Mouse (Mus musculus): ENCODE results near the gene Tead4. TPM values are rescaled to one million over a fixed set of nuclear protein-coding genes. Genes with fewer than 3 reads are reported as not detected.

The Tead4 gene
- polyA plus RNA-seq, 1 experiment, result 9.1 TPM

- Histone ChIP-seq H3K4me3 (ENCODE audit: insufficient read depth, poor library complexity, severe bottlenecking) (no peak overlapping the region), H3K79me3 (ENCODE audit: low read depth) (peaks cover 11% of the 10 kb centered on the region), H3K36me3 (ENCODE audit: control insufficient read depth, insufficient read depth) (peaks cover 5% of the 10 kb centered on the region), H3ac (ENCODE audit: control insufficient read depth, insufficient read length, low read depth) (no peak overlapping the region), H3K27me3 (ENCODE audit: control insufficient read depth, insufficient read depth, insufficient read length) (no peaks in the 10 kb centered on the region), H3K79me2 (ENCODE audit: control insufficient read depth, insufficient read depth) (peaks cover 54% of the 10 kb centered on the region)
- TF ChIP-seq CTCF (IDR thresholded peaks at IDR 0.05; ENCODE audit: control insufficient read depth, insufficient read depth, insufficient read length) (no peak), USF1 (IDR thresholded peaks at IDR 0.05; ENCODE audit: low read depth) (no peak), MAX (IDR thresholded peaks at IDR 0.05) (no peak), MYOG (IDR thresholded peaks at IDR 0.05; ENCODE audit: control insufficient read depth, extremely low read depth, insufficient read length) (no peak), MYOD1 (IDR thresholded peaks at IDR 0.05; ENCODE audit: control insufficient read depth, insufficient read length, low read depth) (no peak), CEBPB (IDR thresholded peaks at IDR 0.05; ENCODE audit: low read depth) (no peak), FOSL1 (IDR thresholded peaks at IDR 0.05; ENCODE audit: insufficient read depth, low read length, poor library complexity, severe bottlenecking) (no peak)
Observed at GRCm38 (mm10) chr6:128255292-128255691, 45.3 kb downstream of the Tead4 start.

- Histone ChIP-seq H3K27me3 (ENCODE audit: control insufficient read depth, insufficient read depth, insufficient read length) (no peaks in the 10 kb centered on the region), H3K79me2 (ENCODE audit: control insufficient read depth, insufficient read depth) (peaks cover 47% of the 10 kb centered on the region), H3K79me3 (ENCODE audit: low read depth) (peaks cover 11% of the 10 kb centered on the region), H3K4me3 (ENCODE audit: insufficient read depth, poor library complexity, severe bottlenecking) (no peak overlapping the region), H3K36me3 (ENCODE audit: control insufficient read depth, insufficient read depth) (no peaks in the 10 kb centered on the region), H3ac (ENCODE audit: control insufficient read depth, insufficient read length, low read depth) (no peak overlapping the region)
- no peak for TF ChIP-seq CTCF (IDR thresholded peaks at IDR 0.05; ENCODE audit: control insufficient read depth, insufficient read depth, insufficient read length)
- TF ChIP-seq USF1 (IDR thresholded peaks at IDR 0.05; ENCODE audit: low read depth), result no peak
- TF ChIP-seq MYOD1 (IDR thresholded peaks at IDR 0.05; ENCODE audit: control insufficient read depth, insufficient read length, low read depth), result no peak
- no peak for TF ChIP-seq MYOG (IDR thresholded peaks at IDR 0.05; ENCODE audit: control insufficient read depth, extremely low read depth, insufficient read length)
- no peak for TF ChIP-seq MAX (IDR thresholded peaks at IDR 0.05)
- no peak for TF ChIP-seq FOSL1 (IDR thresholded peaks at IDR 0.05; ENCODE audit: insufficient read depth, low read length, poor library complexity, severe bottlenecking)
- TF ChIP-seq CEBPB (IDR thresholded peaks at IDR 0.05; ENCODE audit: low read depth), result no peak
Observed at GRCm38 (mm10) chr6:128254551-128254950, 46.1 kb downstream of the Tead4 start.

GRCm38 (mm10) chr6:128253111-128253510, 47.5 kb downstream of the Tead4 start:
- peaks cover 4% of the 10 kb centered on the region for H3K79me3 ChIP-seq (ENCODE audit: low read depth)
- H3K27me3 ChIP-seq (ENCODE audit: control insufficient read depth, insufficient read depth, insufficient read length), result no peaks in the 10 kb centered on the region
- H3K4me3 ChIP-seq (ENCODE audit: insufficient read depth, poor library complexity, severe bottlenecking), result no peak overlapping the region
- TF ChIP-seq MYOG (IDR thresholded peaks at IDR 0.05; ENCODE audit: control insufficient read depth, extremely low read depth, insufficient read length) (no peak), USF1 (IDR thresholded peaks at IDR 0.05; ENCODE audit: low read depth) (no peak), CTCF (IDR thresholded peaks at IDR 0.05; ENCODE audit: control insufficient read depth, insufficient read depth, insufficient read length) (no peak), CEBPB (IDR thresholded peaks at IDR 0.05; ENCODE audit: low read depth) (no peak), MAX (IDR thresholded peaks at IDR 0.05) (no peak), FOSL1 (IDR thresholded peaks at IDR 0.05; ENCODE audit: insufficient read depth, low read length, poor library complexity, severe bottlenecking) (no peak), MYOD1 (IDR thresholded peaks at IDR 0.05; ENCODE audit: control insufficient read depth, insufficient read length, low read depth) (no peak)
- no peaks in the 10 kb centered on the region for H3K36me3 ChIP-seq (ENCODE audit: control insufficient read depth, insufficient read depth)
- H3K79me2 ChIP-seq (ENCODE audit: control insufficient read depth, insufficient read depth), result peaks cover 33% of the 10 kb centered on the region
- no peak overlapping the region for H3ac ChIP-seq (ENCODE audit: control insufficient read depth, insufficient read length, low read depth)

- no peaks in the 10 kb centered on the region for H3K27me3 ChIP-seq (ENCODE audit: control insufficient read depth, insufficient read depth, insufficient read length)
- peaks cover 7% of the 10 kb centered on the region for H3K36me3 ChIP-seq (ENCODE audit: control insufficient read depth, insufficient read depth)
- H3ac ChIP-seq (ENCODE audit: control insufficient read depth, insufficient read length, low read depth), result no peak overlapping the region
- H3K79me2 ChIP-seq (ENCODE audit: control insufficient read depth, insufficient read depth), result peaks cover 10% of the 10 kb centered on the region
- peaks cover 1% of the 10 kb centered on the region for H3K79me3 ChIP-seq (ENCODE audit: low read depth)
- no peak overlapping the region for H3K4me3 ChIP-seq (ENCODE audit: insufficient read depth, poor library complexity, severe bottlenecking)
- TF ChIP-seq CEBPB (IDR thresholded peaks at IDR 0.05; ENCODE audit: low read depth), result no peak
- TF ChIP-seq FOSL1 (IDR thresholded peaks at IDR 0.05; ENCODE audit: insufficient read depth, low read length, poor library complexity, severe bottlenecking), result no peak
- TF ChIP-seq USF1 (IDR thresholded peaks at IDR 0.05; ENCODE audit: low read depth), result no peak
- no peak for TF ChIP-seq MAX (IDR thresholded peaks at IDR 0.05)
- TF ChIP-seq MYOD1 (IDR thresholded peaks at IDR 0.05; ENCODE audit: control insufficient read depth, insufficient read length, low read depth), result no peak
- TF ChIP-seq CTCF (IDR thresholded peaks at IDR 0.05; ENCODE audit: control insufficient read depth, insufficient read depth, insufficient read length), result no peak
- no peak for TF ChIP-seq MYOG (IDR thresholded peaks at IDR 0.05; ENCODE audit: control insufficient read depth, extremely low read depth, insufficient read length)
Observed at GRCm38 (mm10) chr6:128250596-128250995, 50.0 kb downstream of the Tead4 start.

GRCm38 (mm10) chr6:128237102-128237763, 63.4 kb downstream of the Tead4 start:
- Histone ChIP-seq H3K36me3 (ENCODE audit: control insufficient read depth, insufficient read depth) (peaks cover 14% of the 10 kb centered on the region), H3K79me3 (ENCODE audit: low read depth) (no peaks in the 10 kb centered on the region), H3K27me3 (ENCODE audit: control insufficient read depth, insufficient read depth, insufficient read length) (no peaks in the 10 kb centered on the region), H3K4me3 (ENCODE audit: insufficient read depth, poor library complexity, severe bottlenecking) (no peak overlapping the region), H3ac (ENCODE audit: control insufficient read depth, insufficient read length, low read depth) (no peak overlapping the region), H3K79me2 (ENCODE audit: control insufficient read depth, insufficient read depth) (no peaks in the 10 kb centered on the region)
- TF ChIP-seq FOSL1 (IDR thresholded peaks at IDR 0.05; ENCODE audit: insufficient read depth, low read length, poor library complexity, severe bottlenecking), result no peak
- TF ChIP-seq CEBPB (IDR thresholded peaks at IDR 0.05; ENCODE audit: low read depth), result no peak
- TF ChIP-seq MAX (IDR thresholded peaks at IDR 0.05), result no peak
- TF ChIP-seq MYOD1 (IDR thresholded peaks at IDR 0.05; ENCODE audit: control insufficient read depth, insufficient read length, low read depth), result no peak
- TF ChIP-seq MYOG (IDR thresholded peaks at IDR 0.05; ENCODE audit: control insufficient read depth, extremely low read depth, insufficient read length), result no peak
- no peak for TF ChIP-seq CTCF (IDR thresholded peaks at IDR 0.05; ENCODE audit: control insufficient read depth, insufficient read depth, insufficient read length)
- TF ChIP-seq USF1 (IDR thresholded peaks at IDR 0.05; ENCODE audit: low read depth), result no peak

All from C2C12 (cell line).